Mouse (Mus musculus) erythroid progenitor cell, adult 5-6 weeks (primary cell): ENCODE results near the gene Rbbp9. TPM values are rescaled to one million over a fixed set of nuclear protein-coding genes. Genes with fewer than 3 reads are reported as not detected.
"Not testable (repeated sequence)": the region's sequence is repeated elsewhere in the genome, so short reads cannot be mapped to it uniquely, and the experiment has no call there.

Source experiments
- ATAC-seq: replicated peaks from 2 replicates; pipeline ENCODE4 v1.8.0; 2016; ENCODE audit warnings: moderate number of reproducible peaks, mild to moderate bottlenecking, moderate TSS enrichment, inconsistent platforms; ENCODE audit not compliant: poor library complexity, low FRiP score, severe bottlenecking
- total RNA-seq, 2 experiments: library from RNA; stranded (forward) in 1 of 2; stranded (reverse) in 1 of 2; fragments of 150-400 nt in 1 of 2; fragments of 186-747, 209-891 nt in 1 of 2; gene quantifications; 2 replicates each; pipeline versions ENCODE4 v1.2.3 to v1.2.4; 2015 to 2017; ENCODE audit warnings: low replicate concordance in 2 of 2

The Rbbp9 gene
- total RNA-seq (2015; ENCODE audit: low replicate concordance) (1.7 and 5.0 TPM in 2 replicates), total RNA-seq (2017; ENCODE audit: low replicate concordance) (0.38 and 2.1 TPM in 2 replicates)

GRCm38 (mm10) chr2:144550529-144550928, at the start of gene Rbbp9:
Gene Rbbp9, minus strand, starts transcription at chr2:144550869.
- ATAC-seq, result peak; percentile 53; the same call in 1 of the 2 replicates

GRCm38 (mm10) chr2:144599831-144600687, 49.4 kb upstream of the Rbbp9 start, which contains the start of gene Dtd1:
Gene Dtd1, plus strand, starts transcription at chr2:144599897.
- peak; percentile 99 for ATAC-seq

GRCm38 (mm10) chr2:144598006-144598405, 47.3 kb upstream of the Rbbp9 start:
- ATAC-seq, result no peak

DNA sequence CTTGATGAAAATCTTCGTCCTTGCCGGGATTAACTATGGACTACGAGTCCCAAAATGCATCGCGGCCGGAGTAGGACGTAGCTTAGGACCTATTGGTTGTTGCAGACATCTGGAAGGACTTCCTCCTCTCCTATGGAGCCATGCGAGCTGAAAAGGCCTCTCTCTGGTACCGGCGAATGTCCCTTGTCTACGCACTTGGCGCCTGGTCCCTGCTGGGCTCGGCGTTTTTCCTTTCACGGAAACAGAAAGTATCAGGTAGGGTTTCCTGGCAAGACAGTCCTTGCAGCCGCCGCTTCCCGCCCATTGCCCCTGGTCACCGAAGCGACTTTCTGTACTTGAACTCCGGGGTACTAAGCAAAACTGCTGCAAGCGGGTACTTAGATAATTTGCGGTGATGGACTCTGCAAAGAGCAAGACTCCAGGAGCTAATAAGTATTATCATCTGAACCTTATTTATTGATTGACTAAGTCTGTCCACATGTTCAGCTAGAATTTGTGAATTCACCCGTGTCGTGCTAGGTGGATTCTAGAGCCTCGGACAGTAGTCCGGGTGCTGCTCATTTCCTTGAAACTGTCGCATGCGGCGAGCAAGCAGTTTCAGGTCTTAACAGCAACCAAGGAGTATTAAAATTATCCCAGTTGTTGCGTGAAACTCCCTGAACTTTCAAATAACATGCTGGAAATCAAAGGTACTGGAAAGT, 43.4 kb upstream of the Rbbp9 start, which contains the start of gene Smim26:
Smim26 (plus strand) TSS at position 104 of the 701 bp plus-strand sequence.
- peak; percentile 92 for ATAC-seq

DNA sequence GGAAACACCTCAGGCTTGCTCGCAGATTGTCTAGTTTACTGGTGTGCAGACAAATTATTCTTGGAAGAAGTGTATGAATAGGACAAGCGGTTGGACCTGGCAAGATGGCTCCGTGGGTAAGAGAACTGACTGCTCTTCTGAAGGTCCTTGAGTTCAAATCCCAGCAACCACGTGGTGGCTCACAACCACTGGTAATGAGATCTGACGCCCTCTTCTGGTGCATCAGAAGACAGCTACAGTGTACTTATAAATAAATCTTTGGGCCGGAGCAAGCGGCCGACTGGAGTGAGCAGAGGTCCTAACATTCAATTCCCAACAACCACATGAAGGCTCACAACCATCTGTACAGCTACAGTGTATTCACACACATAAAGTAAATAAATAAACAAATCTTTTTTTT, 42.4 kb upstream of the Rbbp9 start:
- ATAC-seq, result not testable (repeated sequence)

DNA sequence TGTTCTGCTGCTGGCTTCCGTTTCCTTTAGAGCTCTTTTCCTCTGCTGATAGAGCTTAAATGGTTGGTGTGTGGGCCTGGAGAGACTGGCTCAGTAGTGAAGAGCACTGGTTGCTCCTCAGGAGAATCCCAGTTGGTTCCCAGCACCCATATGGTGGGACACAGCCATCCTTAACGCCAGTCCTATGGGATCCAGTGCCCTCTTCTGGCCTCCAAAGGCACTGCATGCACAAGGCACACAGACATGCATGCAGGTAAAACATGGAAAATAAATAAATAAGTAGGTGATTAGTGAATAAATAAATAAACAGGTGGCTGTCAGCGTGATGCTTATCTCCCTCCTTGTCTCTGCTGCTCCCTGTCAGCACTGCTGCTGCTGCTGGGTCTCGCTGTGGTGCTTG, 38.1 kb upstream of the Rbbp9 start:
- ATAC-seq, result no peak

DNA sequence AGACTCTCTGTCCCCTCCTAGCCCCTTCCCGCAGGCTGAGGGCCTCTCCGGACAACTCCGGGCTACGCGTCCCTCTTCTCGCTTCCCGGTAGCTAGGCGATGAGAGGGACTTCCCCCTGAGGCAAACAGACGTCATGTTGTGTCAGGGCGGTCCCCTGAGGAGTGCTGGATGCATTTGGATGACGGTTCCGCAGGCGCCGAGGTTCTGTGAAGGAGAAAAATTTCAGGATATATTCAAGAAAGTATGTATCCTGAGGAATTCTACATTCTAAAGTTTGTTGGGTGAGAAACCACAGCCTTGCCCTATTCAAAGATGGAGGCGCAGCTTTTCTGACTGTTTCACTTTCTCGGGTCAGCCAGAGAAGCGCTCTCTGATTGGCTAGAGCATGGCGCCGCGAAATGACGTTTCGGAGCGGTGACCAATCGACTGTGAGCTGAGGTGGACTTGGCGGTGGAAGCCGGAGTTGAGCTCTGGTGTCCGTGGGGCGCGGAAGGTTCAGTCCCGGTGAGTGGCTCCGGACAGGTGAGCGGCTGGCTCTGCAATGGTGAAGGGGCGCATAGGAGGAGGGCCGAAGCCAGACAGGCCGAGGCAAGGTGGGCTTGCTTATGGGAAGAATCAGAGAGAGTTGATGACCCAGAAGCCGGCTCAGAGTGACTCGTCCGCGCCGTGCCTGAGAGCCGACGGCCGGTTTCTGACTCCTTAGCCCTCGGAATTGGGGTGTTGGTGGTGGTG, 5.3 kb upstream of the Rbbp9 start, which contains the start of gene Sec23b:
Sec23b (plus strand) TSS at position 410 of the 733 bp plus-strand sequence.
- peak; percentile 98 for ATAC-seq

GRCm38 (mm10) chr2:144555286-144555819, 4.7 kb upstream of the Rbbp9 start:
- ATAC-seq, result peak; percentile 16; the same call in 1 of the 2 replicates

DNA sequence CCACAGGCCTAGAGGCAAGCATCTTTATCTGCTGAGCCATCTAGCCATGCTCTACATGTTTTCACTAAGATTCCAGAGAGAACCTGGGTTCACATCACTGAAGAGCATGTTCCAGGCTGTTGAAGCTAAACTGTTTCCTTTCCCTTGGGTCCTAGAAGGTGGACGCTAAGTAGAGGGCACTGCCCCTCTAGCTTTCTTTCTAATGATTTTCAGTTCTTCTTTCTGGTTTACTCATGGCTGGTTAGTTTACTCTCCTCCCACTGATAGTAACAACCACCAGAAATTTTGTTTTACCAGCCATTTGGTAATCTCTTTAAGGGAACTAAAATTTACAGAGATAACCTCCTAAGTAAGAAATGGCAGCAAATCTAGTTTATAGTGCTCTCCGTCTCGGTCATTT, 3.2 kb upstream of the Rbbp9 start:
- ATAC-seq, result no peak

GRCm38 (mm10) chr2:144547559-144547958, 3.1 kb downstream of the Rbbp9 start:
- no peak for ATAC-seq

DNA sequence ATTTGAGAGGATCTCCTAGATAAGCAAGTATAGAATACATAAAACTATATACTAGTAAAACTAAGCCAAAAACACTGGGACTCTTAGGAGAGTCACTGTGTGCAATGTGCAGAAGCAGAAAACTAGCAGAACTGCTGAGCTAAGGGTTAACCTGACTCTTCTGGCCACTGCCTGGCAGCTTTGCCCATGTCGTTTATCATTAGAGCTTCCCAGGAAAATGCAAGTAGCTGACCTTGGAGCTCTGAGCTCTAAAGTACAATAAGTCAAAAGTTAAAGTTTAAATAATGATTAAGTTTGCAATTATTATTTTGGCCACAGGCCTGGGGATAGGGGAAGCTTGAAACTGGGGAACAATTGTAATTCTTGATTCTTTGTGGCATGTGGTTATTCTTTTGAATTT, 5.2 kb downstream of the Rbbp9 start:
- ATAC-seq, result no peak

DNA sequence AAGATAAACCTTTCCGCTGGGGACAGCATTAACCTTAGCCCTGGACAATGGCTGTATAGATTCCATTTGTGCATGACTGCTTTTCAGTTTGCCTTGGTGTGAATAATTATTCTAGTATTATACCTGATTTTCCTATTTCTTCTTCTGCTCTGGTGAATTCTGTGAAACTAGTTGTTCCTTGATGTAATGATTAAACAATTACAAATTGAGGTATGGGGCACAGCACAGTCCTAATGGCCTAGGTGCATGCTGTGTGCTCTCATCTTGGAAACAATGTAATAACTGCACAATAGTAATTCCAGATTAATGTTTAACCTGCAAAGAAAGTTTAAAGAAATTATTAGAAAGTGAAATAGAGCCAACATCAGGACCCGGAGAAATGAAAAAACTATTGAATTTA, 5.6 kb downstream of the Rbbp9 start:
- no peak for ATAC-seq

DNA sequence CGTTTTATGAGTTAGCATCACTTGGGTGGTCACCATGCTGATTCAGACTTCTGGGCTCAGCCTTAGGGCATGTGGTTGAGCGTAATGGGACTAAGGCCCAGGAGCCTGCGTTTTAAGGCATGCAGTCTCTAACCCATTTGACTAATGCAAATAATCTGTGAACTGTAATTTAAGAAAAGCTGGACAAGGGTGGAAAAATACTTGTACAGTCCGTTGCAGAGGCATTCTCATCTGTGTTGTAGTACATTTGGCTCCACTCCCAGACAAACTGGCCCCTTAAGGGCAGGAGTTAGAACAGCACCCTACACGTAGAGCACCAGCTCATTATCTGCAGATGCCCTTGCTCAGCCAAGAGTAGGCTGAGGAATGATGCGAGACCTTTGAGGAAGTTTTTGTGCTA, 6.0 kb downstream of the Rbbp9 start:
- ATAC-seq, result no peak

DNA sequence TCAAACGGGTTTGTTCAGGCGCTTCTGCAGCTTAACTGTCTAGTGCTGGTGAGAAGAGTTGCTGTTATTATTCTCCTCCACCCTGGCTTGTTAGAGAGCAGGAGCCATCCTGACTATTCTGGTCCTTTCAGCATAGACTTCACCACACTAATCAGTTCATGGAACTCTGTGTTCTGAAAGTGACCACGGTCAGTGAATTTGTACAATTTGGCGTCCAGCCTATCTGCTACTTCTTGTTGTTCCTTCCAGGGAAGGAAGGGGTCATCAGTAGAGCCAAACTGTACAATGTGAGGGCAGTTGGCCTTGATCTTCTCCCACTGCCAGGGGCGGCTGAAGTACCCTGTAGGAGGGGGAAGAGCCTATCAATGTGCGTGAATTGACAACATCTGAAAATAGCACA, 7.0 kb downstream of the Rbbp9 start:
- ATAC-seq, result no peak

DNA sequence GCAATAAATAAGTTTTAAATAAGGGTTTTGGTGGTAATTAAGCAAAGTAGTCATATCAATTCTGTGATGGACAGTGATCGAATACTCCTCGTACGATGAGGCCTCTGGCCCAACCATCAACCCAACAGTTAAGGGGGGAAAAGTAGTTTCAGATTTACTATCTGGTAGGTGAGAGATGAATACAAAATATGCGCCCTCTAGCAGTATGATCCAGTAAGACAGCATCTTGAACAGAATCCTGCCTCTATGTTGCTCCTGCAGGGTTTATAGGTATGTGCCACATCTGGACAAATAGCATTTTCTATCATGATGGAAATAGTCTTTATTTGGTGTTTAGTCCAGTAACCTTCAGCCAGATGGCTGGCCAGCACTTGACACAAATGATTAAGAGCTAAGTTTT, 9.4 kb downstream of the Rbbp9 start:
- ATAC-seq, result no peak

- ATAC-seq, result no peak
Observed at GRCm38 (mm10) chr2:144537123-144537522, 13.5 kb downstream of the Rbbp9 start.

GRCm38 (mm10) chr2:144527821-144528174, 22.9 kb downstream of the Rbbp9 start:
- peak; percentile 31 for ATAC-seq

DNA sequence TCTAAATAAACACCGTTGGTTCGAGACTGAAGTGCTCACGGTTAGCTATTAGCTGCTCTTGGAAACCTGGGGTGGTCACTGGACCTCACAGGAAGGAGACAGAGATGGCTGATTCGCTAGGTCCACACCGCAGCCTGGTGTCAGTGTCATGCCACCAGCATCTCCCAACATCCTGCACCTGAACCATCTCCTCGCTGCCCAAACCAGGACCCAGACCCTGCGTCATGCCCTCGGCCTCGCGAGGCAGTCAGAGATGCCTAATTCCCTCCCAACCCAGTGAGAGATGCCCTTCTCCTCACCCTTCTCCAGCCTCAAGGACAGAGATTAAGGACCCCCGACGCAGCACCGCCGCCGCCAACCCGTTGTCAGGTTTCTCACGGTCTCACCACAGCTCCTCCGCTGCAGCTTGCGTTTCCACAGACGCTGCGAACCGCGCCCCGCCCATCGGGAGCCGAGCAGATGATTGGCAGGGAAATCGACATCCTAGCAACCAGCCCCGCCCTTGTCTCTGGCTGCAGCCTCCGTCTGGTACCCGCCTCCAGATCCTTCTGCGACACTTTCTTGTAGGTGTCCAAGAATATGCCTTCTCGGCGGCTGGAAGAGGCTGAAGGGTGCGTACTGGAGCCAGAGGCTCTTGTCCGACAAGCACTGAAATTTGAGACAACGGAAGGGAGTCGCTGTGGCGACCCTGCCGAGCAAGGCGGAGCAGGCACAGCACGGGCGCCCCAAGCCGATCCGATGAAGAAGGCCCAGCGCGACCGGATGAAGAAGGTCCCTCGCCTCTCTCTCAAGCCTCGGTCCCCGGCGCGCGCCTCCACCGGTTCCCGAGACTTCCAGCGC, 23.5 kb downstream of the Rbbp9 start, which contains the start of the genes Dzank1 and Polr3f:
Dzank1 (minus strand) TSS at position 434 of the 840 bp plus-strand sequence.
Polr3f (plus strand) TSS at position 738 of the 840 bp plus-strand sequence.
- ATAC-seq, result peak; percentile 98

DNA sequence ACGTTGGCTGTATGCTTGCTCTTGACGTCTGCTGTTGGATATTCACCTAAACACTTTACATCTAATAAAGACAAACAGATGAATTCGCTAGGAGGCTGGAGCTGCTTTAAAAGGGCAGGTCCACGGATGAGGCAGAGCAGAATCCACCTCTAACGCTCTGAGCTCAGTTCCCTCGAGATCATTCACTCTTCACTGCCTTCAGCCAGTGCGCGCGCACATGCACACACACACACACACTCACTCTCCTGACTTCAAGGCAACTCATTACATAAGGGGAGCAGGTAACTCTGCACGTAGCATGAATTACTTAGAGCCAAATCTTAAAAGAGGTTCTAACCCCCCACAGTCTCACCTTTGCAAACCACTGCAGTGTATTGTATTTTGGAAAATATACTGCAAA, 24.8 kb downstream of the Rbbp9 start:
- no peak for ATAC-seq
